Mouse (Mus musculus) bone marrow macrophage, adult 2 months (primary cell): ENCODE results near the gene Qtrt1.

Source experiments
- CTCF ChIP-seq: IDR thresholded peaks from 2 replicates; pipeline ENCODE4 v1.5.1; 2012; ENCODE audit warnings: low read depth, mild to moderate bottlenecking, low read length, moderate library complexity
- POLR2A ChIP-seq: IDR thresholded peaks from 2 replicates; pipeline ENCODE4 v1.6.1; 2012; ENCODE audit warnings: mild to moderate bottlenecking, low read depth, low read length, borderline replicate concordance

DNA sequence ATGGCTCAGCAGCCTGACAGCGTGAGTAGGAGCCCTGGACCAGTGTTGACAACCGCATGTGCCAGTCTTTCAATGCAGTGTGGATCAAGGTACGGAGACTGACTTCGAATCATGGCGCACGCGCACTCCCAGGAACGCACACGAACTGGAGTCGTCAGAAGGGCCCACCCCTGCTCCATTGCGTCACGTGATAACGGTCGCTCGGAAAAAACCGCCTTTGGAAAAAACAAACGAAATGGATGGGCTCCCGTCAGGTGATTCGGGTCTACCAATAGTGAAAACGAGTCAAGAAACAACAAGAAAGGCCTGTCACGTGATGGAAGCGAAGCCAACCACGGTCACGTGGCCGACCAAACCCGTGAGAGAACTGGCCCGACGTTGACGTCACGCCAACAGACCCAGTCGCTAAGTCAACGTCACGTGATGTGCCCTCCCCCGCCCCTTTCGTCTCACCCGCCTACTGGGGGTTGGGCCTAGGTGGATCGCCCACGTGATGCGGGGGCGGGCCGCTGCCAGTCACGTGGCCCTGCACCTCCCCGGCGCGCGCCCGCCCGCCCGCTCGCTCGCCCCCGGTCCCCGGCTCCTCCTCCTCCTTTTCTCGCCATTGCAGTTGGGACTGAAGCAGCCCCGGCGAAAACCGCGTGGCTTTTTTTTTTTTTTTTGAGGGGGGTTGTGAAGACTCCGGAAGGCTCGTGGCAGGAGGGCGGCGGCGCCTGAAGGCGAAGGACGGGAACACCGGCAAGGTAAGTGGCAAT is 44.1 kb upstream of the Qtrt1 start, which contains the start of gene Ilf3:
- no peak for TF ChIP-seq CTCF
- TF ChIP-seq POLR2A, result no peak; the same call in 1 of the 2 replicates
